Mouse (Mus musculus) c-Kit-positive CD71-negative TER-119-negative erythroid progenitor cells, embryonic 14.5 days (primary cell): ENCODE results near the gene Abca1.
A peak's percentile ranks its signal among the peaks of the same experiment; 100 is the strongest.

ENCODE experiments used
- DNase-seq: peaks from one replicate; pipeline ENCODE4 v3.0.0-alpha.2; 2013; ENCODE audit warnings: low read depth

The Abca1 gene

DNA sequence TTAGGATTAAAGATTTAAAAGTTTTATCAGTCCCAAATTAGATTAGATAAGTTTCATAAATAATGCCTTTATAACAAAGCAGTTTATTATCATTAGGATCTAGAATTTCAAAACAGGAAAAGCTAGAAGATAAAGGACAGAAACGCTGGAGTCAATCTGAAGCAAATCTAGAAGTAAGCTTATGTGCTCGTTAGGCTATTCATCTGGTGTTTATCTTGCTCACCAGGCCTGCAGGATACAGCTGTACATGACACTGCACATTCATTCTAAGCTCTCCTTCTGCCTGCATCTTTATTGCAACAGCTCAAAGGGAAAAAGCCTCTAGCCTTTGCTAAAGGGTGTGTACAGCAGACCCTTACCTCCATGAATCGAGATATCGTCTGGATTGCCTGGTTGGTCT is 74.1 kb downstream of the Abca1 start:
- no peak for DNase-seq

DNA sequence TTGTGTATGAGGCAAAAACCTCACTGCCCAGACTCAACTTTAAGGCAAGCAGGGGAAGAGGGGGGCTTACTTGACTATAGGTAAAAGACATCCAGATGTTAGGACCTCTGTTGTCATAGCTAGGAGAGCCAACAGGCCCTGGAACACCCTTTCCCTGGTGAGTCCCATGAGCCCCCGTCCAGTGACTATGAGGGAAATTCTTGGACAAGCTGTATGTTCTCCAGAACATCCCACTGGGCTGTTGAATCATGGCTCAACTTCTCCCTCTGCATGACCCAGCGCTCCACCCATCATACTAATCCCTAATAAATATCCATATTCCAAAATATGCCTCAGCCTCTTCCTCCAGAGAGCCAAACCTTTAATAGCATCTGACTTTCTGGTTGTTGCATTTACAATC is 76.6 kb downstream of the Abca1 start:
- no peak for DNase-seq

DNA sequence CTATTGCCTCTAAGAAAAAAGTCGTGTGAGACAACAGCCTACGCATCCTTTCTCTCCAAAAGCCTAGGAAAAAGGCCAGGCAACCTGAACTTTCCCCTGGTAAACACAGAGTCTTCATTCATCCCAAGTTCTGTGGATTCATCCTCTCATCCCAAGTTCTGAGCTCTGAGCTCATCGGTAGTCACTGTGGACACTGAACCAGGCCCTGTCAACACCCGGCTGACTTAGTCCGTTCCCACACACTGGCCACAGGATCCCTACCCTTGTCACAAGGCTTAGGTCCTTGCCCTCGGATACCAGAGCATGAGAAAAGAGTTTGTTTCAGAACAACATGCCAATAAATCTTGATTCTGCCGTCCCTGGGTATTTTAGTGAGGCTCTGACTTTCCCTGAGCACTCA is 77.2 kb downstream of the Abca1 start:
- DNase-seq: no peak

DNA sequence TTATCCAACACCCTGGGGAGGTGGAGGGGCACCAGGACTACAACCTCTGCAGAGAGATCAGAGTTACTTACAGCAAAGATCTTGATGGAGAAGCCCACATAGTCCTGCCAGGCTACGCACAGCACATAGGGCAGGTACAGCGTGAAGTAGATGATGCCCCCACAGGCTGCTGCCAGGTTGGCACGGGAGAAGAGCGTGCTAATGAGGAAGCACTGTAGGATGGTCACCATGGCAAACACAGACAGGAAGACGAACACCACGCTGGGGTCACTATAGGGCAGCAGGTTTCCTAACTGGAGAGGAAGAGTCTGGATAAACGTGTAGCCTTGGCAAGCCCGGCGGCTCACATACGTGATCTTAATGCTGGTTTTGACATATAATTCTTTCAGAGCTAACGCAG is 77.8 kb downstream of the Abca1 start:
- DNase-seq: no peak

DNA sequence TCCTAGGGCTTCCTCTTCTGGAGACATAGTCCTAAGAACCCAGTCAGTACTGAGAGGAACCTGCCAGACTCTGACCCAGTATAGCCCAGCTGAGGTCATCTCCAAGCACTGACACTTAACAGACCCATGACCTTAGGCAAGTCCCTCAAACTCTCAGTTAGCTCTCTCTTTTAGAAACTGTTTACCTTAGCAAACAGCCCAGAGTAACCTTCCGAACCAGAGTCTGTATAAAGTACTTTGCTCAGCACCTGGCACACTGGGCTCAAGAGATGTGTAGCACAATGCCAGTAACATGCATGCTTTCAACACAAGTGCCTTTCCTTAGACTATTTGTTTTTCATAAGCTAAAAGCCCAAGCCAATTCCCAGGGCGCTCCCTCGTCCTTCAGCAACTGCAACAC is 79.4 kb downstream of the Abca1 start:
- DNase-seq: no peak

DNA sequence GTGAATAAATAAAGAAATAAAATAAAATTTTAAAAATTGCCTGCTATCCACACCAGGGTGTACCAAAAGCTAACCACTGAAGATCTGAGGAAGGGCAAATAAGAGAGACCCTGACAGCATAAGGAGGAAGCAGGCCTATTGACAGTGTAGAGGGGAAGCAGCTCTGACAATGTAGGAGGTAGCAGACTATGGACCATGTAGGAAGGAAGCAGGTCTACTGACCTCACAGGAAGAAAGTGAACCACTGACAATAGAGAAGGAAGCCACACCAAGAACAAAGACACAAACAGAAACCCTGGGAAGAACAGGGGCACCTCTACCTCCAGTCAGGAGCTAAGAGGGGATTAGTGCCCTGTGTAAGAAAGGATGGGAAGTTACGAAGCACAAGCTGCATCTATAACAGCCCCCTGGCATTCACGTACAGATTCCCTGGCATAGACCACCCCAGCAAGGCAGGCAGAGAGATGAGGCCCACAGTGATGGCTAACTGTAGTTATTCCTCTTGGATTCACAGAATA is 80.8 kb downstream of the Abca1 start:
- DNase-seq: no peak

DNA sequence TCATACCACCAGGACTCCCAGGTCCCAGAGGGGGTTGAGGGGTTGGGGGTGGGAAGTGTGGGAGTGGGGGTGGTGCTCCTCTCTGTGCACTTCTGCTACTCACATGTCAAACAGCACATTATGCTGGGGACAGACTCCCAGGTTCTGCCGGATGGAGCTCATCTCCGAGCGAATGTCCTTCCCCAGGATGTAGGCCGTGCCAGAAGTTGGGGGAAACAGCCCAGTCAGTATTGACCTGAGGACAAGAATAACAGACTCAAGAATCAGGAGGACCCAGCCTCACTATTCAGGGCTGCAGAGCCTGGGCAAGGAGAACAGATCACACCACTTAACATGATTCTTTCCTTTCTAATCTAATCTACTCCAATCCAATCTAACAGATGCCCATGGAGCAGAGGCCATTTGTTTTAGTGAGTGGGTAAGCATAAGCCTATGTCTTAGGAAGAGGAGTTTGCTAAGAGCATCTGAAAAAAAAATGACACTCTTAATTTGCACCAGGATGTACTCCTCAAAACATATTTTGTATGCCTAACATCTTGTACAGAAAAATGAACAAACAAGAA is 82.8 kb downstream of the Abca1 start:
- DNase-seq: no peak

DNA sequence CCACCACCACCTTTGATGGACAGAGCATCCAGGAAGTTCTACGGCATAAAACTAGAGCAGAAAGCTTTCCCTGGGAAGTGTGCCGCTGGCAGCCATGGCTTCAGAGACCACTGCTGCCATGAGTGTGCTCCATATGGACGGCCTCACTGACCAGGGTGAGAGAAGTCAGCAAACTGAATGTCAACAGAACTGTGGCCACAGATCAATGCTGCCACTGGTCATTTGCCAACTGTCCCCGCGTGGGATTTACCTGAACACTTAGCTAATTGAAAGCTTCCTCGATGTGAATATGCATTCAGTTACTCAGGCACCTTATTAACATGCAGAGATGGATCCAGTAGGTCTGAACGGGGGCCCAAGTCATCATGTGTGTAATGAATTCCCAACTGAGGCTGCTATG is 86.7 kb downstream of the Abca1 start:
- DNase-seq: no peak

DNA sequence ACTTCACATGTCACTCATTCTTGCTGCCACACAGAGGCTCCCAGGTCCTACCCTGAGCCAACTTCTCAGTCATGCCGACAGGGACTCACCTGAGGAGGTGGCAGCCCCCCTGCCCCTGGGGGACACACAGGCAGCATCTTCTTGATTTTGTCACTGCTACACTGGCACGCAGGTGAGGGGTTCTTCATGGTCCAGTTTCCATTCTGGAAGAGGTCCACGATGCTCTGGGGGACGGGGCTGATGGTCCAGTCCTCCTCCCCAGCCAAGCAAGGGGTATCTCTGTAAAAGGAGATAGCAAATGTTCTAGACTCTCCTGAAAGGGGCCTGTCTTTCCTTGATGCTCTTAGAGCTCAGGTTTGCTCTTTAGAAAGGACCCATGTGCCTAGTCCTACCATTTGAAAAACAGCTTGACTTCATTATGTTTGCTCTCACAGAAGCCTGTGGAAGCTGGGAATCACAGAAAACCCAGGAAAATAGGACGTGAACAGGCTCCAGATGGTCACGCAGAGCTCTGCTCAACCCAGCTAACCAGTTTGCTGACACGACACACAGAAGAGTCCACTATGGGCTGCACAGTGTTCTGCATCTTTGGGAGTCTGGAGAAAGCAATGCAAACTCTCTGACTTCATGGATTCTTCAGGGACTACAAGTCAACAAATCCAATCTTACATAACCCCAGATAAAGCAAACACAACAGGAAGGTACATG is 97.2 kb downstream of the Abca1 start:
- DNase-seq: no peak

DNA sequence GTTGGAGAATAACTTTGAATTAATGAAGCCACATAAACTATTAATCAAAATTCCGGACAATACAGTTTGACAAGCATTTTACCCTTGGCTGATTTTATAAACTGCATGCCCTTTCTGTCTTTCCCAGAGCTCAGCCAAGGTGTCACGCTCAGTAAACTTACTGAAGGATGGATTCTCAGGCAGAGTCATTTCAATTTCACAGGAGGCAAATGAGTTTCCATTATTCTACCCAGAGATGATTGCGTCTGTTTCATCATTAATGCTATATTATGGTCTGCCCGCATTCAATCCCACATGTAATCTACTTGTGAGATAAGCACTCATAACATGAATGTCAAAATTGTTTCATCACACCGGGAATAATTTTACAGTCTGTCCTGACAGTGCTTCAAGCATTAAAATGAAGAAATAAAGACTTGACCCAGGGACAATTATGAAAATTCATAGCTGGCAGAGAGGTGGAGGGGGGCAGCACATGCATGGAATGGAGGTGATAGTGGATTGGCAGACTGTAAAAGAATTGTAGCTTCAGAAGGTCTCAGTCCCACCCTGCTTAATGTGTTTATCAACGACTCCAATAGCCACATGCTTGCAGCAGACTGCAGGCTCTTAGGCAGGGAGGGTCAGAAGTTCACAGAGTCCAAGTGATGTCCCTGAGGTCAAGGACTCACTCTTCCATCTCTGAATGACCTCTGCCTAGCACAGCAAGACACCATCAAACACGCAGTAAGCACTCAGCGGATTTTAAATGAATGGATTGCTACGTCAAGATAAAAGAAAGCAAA is 113.3 kb downstream of the Abca1 start:
- DNase-seq: no peak

DNA sequence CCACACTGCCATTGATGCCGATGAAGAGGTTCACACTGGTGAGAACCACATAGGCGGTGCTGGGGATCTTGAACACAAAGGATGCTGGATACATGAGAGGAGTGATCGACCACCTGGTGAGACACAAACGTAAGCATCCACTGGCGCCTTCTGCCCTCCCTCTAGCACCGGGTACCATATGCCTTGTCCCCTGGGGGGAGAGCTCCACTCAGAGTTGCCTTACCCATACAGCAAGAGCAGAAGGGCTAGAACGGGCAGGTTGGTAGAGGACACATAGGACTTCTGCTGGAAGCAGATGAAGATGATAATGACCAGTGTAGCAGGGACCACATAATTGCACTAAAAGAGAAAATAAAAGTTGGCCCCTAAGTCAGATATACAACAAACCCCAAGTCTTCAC is 113.9 kb downstream of the Abca1 start:
- no peak for DNase-seq

DNA sequence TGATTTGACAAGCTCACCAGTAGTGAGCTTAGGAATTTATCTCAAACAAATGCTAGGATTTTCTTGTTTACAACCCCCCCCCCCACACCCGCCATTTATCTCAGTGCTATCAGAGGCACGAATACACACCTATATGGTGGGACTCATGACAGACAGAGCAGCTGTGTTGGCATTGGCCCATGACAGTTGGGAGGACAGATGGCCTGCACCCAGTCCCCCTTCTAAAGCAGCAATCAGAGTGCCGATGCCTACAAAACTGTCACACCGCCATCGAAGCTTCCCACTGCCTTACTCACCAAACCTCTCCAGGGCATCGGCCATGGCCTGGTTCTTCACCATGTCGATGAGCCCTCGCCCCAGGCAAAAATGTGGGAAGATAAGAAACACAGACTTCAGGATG is 115.9 kb downstream of the Abca1 start:
- DNase-seq: no peak

DNA sequence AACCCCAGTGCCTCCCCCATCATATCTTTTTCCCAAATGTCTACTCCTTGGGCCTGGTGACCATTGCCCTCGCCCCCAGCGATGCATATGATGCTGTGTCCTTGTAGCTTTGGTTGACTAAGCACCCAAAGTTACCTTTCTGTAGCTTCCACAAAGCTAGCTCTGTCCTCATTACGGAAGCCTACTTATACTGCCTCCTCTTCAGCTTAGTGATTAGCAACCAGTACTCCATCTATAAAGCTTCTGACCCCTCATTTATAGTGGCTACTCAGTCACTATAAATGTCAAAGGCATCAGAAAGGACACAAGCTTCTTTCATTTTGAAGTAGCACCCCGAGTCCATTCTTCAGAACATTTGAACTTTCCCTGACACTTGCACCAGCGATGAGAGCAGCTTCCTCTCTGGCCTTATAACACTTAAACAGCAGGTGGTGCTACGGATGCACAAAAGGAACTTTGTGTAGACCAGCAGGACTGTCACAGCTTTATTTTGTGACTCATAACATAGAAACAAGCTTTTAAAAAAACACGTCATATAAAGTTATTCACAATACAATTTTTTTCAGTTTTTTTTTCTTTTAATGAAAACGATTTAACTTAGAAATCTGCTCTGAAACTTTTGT is 129.3 kb downstream of the Abca1 start:
- DNase-seq: no peak

DNA sequence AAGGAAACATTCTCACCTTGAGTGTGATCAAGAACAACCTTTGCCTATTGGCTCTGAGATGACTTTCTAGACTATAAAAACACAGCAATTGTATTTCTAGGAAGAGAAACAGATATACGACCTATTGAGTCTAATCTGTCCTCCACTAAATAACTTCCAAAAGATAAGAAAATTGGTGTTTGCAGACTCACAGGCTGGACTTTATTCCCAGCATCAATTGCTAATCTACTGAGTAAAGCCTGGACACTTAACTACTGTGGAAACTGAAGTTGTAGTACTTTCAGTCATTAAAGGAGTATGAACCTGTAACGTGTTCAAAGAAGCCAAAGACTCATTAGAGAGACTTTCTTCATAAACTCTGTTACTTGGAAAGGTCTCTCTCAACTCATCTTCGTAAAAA is 131.9 kb downstream of the Abca1 start:
- DNase-seq: no peak

DNA sequence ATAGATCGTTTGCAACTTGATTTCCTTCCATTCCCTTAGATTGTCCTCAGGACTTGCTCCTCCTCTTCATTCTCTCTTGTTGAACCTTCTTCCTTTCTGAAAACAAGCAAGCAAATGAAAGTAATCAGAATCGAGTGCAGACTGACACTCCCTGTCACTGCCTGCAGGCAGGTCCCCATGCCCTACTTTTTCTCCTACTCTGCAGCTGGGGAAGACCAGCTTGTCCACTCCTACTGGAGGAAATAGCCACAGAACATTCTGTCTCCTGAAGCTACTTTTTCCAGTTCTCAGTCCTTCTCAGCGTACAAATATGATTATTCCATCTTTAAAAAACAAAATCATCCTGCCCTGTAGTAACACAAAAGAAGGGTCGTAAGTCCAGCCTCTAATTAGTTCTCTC is 135.3 kb downstream of the Abca1 start:
- no peak for DNase-seq

DNA sequence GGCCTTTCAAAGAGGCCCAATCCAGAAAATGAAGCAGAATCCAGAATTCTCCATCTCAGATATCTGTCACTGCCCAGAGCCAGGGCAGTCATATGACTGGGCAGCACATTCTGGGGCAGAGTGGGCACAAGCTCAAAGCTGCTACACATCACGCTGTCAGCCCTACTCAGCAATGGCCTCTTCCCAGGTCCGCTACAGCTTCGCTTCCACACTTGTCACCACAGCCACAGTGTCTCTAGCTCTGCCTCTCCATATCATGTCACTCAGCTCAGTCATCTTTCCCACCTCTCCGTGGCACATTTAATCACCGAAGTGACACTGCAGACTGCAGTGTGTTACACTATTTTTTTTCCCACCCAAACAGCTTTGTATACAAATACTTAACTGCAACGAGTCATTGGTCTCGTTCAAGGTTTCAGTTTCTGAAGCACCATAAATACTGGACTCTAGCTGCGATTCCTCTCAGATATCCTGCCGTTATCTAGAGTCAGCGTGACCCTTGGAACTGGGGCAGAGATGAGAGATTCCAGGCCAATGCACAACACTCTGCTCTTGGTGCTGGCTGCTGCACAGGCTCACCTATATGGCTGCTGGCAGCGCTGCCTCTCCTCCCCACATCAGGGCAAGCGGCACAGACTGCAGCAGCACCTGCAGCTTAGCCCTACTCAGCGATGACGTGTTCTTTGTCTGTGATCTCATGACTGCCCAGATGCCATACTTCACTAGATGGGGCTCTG is 136.3 kb downstream of the Abca1 start:
- DNase-seq: no peak

DNA sequence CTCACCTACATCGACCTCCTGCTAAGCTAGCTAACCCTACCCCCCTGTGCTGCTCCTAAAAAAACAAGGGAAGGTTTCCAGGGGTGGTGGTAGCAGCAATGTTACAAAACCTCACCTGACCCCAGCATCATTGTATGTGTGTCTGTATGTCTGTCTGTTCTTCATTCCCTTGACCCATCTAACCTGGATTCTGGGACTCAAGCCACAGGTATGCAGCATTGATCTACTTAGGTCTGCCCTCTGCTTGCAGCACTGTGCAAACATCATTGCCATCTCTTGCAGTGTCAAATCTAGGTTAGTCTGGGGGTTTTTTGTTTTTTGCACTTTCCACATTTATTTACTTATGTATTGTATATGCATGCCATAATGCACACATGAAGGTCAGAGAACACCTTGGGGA is 141.3 kb downstream of the Abca1 start:
- no peak for DNase-seq

DNA sequence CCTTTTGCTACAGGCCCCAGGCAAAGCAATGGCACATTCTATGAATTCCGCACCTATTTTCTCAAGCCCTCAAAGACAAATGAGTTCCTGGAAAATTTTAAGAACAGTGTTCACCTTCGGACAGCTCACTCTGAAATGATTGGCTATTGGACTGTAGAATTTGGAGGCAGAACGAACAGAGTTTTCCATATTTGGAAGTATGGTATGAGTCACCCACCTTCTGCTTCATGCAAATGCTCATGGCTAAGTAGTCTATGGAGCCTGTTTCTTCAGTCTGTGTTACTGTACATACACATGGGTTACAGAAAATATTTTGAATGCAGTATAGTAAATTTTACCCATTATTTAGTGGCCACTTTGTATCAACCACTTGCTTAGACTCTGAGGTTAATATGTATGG is 144.7 kb downstream of the Abca1 start:
- no peak for DNase-seq

DNA sequence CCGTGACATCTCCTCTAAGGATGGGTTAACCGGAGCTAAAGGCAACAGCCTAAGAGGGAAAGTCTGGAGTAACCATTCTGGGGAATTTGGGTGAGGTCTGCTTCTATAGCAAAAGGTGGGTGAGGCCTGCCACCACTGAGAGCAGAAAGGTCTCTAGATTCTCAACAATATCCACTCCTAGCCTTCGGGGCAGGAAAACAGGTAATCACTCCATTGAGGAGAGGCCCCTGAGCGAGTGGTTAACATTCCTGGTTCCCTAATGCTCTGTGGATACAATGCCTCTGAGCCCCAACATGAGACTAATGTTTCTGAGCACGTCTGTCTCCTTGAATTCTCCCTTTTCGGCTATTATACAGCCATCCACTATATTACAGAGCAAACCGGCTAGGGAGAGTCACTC is 145.3 kb downstream of the Abca1 start:
- no peak for DNase-seq

DNA sequence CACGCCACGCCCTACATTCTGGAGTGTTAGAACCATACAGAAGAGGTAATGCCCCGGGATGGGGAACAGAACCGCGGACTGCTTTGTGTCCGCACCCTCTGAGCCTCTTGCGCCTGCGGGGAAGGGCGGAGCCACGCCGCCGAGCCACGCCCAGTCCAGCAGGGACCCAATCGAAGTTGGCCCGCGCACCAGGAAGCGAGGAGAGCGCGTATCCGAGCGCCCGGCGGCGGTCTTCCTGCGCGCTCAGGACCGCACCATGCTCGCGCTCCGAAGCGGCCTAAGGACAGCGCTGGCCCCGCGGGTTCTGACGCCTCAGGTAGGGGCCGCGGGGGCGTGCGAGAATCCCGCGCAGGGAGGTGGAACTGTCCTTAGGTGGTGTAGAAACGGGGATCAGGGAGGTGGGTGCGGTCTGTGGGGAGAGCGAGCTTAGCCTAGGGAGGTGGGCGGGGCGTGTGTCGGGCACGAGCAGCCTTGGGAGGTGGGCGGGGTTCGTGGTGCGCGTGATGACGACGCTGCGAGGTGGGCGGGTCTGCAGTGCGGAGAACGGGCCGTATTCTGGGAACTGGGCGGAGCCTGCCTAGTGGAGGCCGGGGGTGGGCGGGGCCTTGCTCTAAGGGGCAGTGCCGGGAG is 147.8 kb downstream of the Abca1 start, which contains the start of gene Nipsnap3b:
Gene Nipsnap3b, plus strand, starts transcription at position 149 of the 630 bp plus-strand sequence.
- DNase-seq: peak; percentile 92

DNA sequence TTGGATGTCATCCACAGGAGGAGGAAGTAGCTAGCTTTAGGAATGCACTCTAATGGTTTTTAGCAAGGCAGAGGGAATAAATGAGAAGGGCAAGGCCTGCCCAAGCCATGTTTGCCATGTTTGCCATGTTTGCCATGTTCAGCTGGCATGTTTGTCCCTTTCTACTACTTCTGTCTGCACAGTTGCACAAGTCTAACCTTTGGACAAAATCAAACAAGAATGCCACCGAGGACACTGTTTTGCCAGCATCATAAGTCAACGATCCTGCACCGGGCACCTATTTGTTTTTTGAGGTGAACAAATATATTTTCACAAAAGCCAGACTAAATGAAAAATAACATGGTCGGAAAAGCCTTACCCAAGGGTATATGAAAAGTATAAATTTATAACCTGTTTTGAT is 149.8 kb downstream of the Abca1 start:
- no peak for DNase-seq

DNA sequence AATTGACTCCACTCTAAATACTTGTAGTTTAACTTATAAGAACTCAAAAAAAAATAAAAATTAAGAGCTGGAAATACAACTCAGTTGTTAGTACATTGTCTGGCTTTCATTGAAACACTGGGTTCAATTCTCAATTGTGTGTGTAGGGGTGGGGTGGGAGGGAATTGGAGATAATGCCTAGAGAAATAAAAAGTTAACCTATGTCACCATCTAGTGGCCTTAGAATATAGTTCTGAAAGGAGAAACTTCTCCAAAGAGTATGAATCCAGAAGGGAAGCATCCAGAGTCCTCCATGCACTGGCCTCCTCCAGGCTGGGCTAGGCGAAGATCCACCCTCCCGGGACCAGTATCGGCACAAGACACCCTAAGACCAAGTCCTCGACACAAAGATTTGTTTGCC is 150.5 kb downstream of the Abca1 start:
- DNase-seq: no peak
